Mouse (Mus musculus): ENCODE results near the gene Dhx29. TPM values are rescaled to one million over a fixed set of nuclear protein-coding genes. Genes with fewer than 3 reads are reported as not detected.

Gene Dhx29
- 30.2 and 33.5 TPM in 2 replicates for polyA plus RNA-seq (2014; fragmentation: Nextera tagmentation; extraction: Ambion mirVana)

- peak; percentile 98 for DNase-seq (ENCODE audit: low spot score)
- Histone ChIP-seq H3K9me3 (ENCODE audit: control insufficient read depth, low read length) (no peaks in the 10 kb centered on the region), H3K27ac (peak within 1 kb of the TSS; percentile 87), H3K36me3 (replicated peaks; ENCODE audit: control insufficient read depth, insufficient read depth) (peaks cover 23% of the 10 kb centered on the region), H3K27me3 (ENCODE audit: control insufficient read depth, insufficient read depth, low read length) (no peaks in the 10 kb centered on the region), H3K4me3 (replicated peaks; ENCODE audit: low read length) (peak within 1 kb of the TSS; percentile 86), H3K4me1 (replicated peaks; ENCODE audit: control insufficient read depth, insufficient read depth, low read length) (peaks cover 21% of the 10 kb centered on the region), H3K9ac (peak within 1 kb of the TSS; percentile 77), H3K4me2 (replicated peaks) (peak within 1 kb of the TSS; percentile 65)
- peak; percentile 99 for ATAC-seq (ENCODE audit: low FRiP score)
- WGBS, result under 1% methylated on average over 57 of the region's 57 CpGs
These were observed at the start of gene Dhx29, which contains the start of gene Mtrex for GRCm38 (mm10) chr13:112927287-112928001. TSS of gene Dhx29 (plus strand) at chr13:112927454. TSS of gene Mtrex (minus strand) at chr13:112927398.

- WGBS, result 93% methylated on average over 12 of the region's 12 CpGs
- Histone ChIP-seq H3K4me2 (replicated peaks) (no peak overlapping the region), H3K9me3 (ENCODE audit: control insufficient read depth, low read length) (no peaks in the 10 kb centered on the region)
These were observed 40.0 kb upstream of the Dhx29 start for GRCm38 (mm10) chr13:112887234-112887633.

GRCm38 (mm10) chr13:112902176-112902575 is 25.1 kb upstream of the Dhx29 start:
- Histone ChIP-seq H3K36me3 (replicated peaks; ENCODE audit: control insufficient read depth, insufficient read depth) (peaks cover 89% of the 10 kb centered on the region), H3K27me3 (ENCODE audit: control insufficient read depth, insufficient read depth, low read length) (no peaks in the 10 kb centered on the region), H3K4me3 (replicated peaks; ENCODE audit: low read length) (no peak overlapping the region), H3K27ac (no peak overlapping the region), H3K9ac (no peak overlapping the region), H3K9me3 (ENCODE audit: control insufficient read depth, low read length) (no peaks in the 10 kb centered on the region), H3K4me1 (replicated peaks; ENCODE audit: control insufficient read depth, insufficient read depth, low read length) (no peaks in the 10 kb centered on the region), H3K4me2 (replicated peaks) (no peak overlapping the region)
- DNase-seq (ENCODE audit: low spot score) (no peak), ATAC-seq (ENCODE audit: low FRiP score) (no peak)
- WGBS, result 92% methylated on average over 3 of the region's 3 CpGs

More at GRCm38 (mm10) chr13:112887234-112887633, 40.0 kb upstream of the Dhx29 start:
- Histone ChIP-seq H3K36me3 (replicated peaks; ENCODE audit: control insufficient read depth, insufficient read depth) (peaks cover 87% of the 10 kb centered on the region), H3K4me1 (replicated peaks; ENCODE audit: control insufficient read depth, insufficient read depth, low read length) (no peaks in the 10 kb centered on the region), H3K9ac (no peak overlapping the region), H3K4me3 (replicated peaks; ENCODE audit: low read length) (no peak overlapping the region), H3K27ac (no peak overlapping the region), H3K27me3 (ENCODE audit: control insufficient read depth, insufficient read depth, low read length) (no peaks in the 10 kb centered on the region)
- DNase-seq (ENCODE audit: low spot score) (no peak), ATAC-seq (ENCODE audit: low FRiP score) (no peak)

GRCm38 (mm10) chr13:112909663-112910062 is 17.6 kb upstream of the Dhx29 start:
- DNase-seq (ENCODE audit: low spot score) (peak; percentile 77), ATAC-seq (ENCODE audit: low FRiP score) (no peak)
- Histone ChIP-seq H3K4me1 (replicated peaks; ENCODE audit: control insufficient read depth, insufficient read depth, low read length) (no peaks in the 10 kb centered on the region), H3K4me2 (replicated peaks) (no peak overlapping the region), H3K36me3 (replicated peaks; ENCODE audit: control insufficient read depth, insufficient read depth) (peaks cover 78% of the 10 kb centered on the region), H3K27me3 (ENCODE audit: control insufficient read depth, insufficient read depth, low read length) (no peaks in the 10 kb centered on the region), H3K4me3 (replicated peaks; ENCODE audit: low read length) (no peak overlapping the region), H3K9me3 (ENCODE audit: control insufficient read depth, low read length) (no peaks in the 10 kb centered on the region), H3K9ac (no peak overlapping the region), H3K27ac (no peak overlapping the region)
- 73% methylated on average over 4 of the region's 4 CpGs for WGBS

- Histone ChIP-seq H3K4me2 (replicated peaks) (no peak overlapping the region), H3K36me3 (replicated peaks; ENCODE audit: control insufficient read depth, insufficient read depth) (peaks cover 71% of the 10 kb centered on the region), H3K27me3 (ENCODE audit: control insufficient read depth, insufficient read depth, low read length) (no peaks in the 10 kb centered on the region), H3K4me1 (replicated peaks; ENCODE audit: control insufficient read depth, insufficient read depth, low read length) (no peaks in the 10 kb centered on the region), H3K9ac (no peak overlapping the region), H3K4me3 (replicated peaks; ENCODE audit: low read length) (no peak overlapping the region), H3K9me3 (ENCODE audit: control insufficient read depth, low read length) (no peaks in the 10 kb centered on the region), H3K27ac (no peak overlapping the region)
- ATAC-seq (ENCODE audit: low FRiP score) (no peak), DNase-seq (ENCODE audit: low spot score) (no peak)
- WGBS, result 96% methylated on average over 4 of the region's 4 CpGs
These were observed 16.8 kb upstream of the Dhx29 start for GRCm38 (mm10) chr13:112910434-112910833.

GRCm38 (mm10) chr13:112919141-112919865 is 8.0 kb upstream of the Dhx29 start:
- no peak overlapping the region for H3K9ac ChIP-seq
- no peak for DNase-seq (ENCODE audit: low spot score)
- no peak for ATAC-seq (ENCODE audit: low FRiP score)
- H3K9me3 ChIP-seq (ENCODE audit: control insufficient read depth, low read length), result no peaks in the 10 kb centered on the region
- H3K4me3 ChIP-seq (replicated peaks; ENCODE audit: low read length), result no peak overlapping the region
- no peaks in the 10 kb centered on the region for H3K27me3 ChIP-seq (ENCODE audit: control insufficient read depth, insufficient read depth, low read length)
- H3K27ac ChIP-seq, result no peak overlapping the region
- no peaks in the 10 kb centered on the region for H3K4me1 ChIP-seq (replicated peaks; ENCODE audit: control insufficient read depth, insufficient read depth, low read length)
- 83% methylated on average over 4 of the region's 4 CpGs for WGBS
- peaks cover 51% of the 10 kb centered on the region for H3K36me3 ChIP-seq (replicated peaks; ENCODE audit: control insufficient read depth, insufficient read depth)
- H3K4me2 ChIP-seq (replicated peaks), result no peak overlapping the region

- Histone ChIP-seq H3K27ac (no peak overlapping the region), H3K4me1 (replicated peaks; ENCODE audit: control insufficient read depth, insufficient read depth, low read length) (peaks cover 7% of the 10 kb centered on the region), H3K9ac (no peak overlapping the region), H3K4me3 (replicated peaks; ENCODE audit: low read length) (no peak overlapping the region), H3K4me2 (replicated peaks) (no peak overlapping the region), H3K27me3 (ENCODE audit: control insufficient read depth, insufficient read depth, low read length) (no peaks in the 10 kb centered on the region), H3K36me3 (replicated peaks; ENCODE audit: control insufficient read depth, insufficient read depth) (peaks cover 44% of the 10 kb centered on the region), H3K9me3 (ENCODE audit: control insufficient read depth, low read length) (no peaks in the 10 kb centered on the region)
- DNase-seq (ENCODE audit: low spot score), result no peak
- WGBS, result 94% methylated on average over 3 of the region's 3 CpGs
- ATAC-seq (ENCODE audit: low FRiP score), result no peak
These were observed 6.3 kb upstream of the Dhx29 start for GRCm38 (mm10) chr13:112920906-112921305.

- WGBS, result 81% methylated on average over 6 of the region's 6 CpGs
These were observed 2.0 kb upstream of the Dhx29 start for GRCm38 (mm10) chr13:112925266-112925665.

GRCm38 (mm10) chr13:112925976-112926375 is 1.3 kb upstream of the Dhx29 start:
- peaks cover 21% of the 10 kb centered on the region for H3K4me1 ChIP-seq (replicated peaks; ENCODE audit: control insufficient read depth, insufficient read depth, low read length)
- H3K9ac ChIP-seq, result peak overlapping the region; percentile 77
- no peak for DNase-seq (ENCODE audit: low spot score)
- no peaks in the 10 kb centered on the region for H3K9me3 ChIP-seq (ENCODE audit: control insufficient read depth, low read length)
- no peak for ATAC-seq (ENCODE audit: low FRiP score)
- H3K4me3 ChIP-seq (replicated peaks; ENCODE audit: low read length), result peak overlapping the region; percentile 86
- peak overlapping the region; percentile 65 for H3K4me2 ChIP-seq (replicated peaks)
- WGBS, result 85% methylated on average over 4 of the region's 4 CpGs
- no peaks in the 10 kb centered on the region for H3K27me3 ChIP-seq (ENCODE audit: control insufficient read depth, insufficient read depth, low read length)
- peaks cover 17% of the 10 kb centered on the region for H3K36me3 ChIP-seq (replicated peaks; ENCODE audit: control insufficient read depth, insufficient read depth)
- H3K27ac ChIP-seq, result no peak overlapping the region

More at GRCm38 (mm10) chr13:112925266-112925665, 2.0 kb upstream of the Dhx29 start:
- Histone ChIP-seq H3K36me3 (replicated peaks; ENCODE audit: control insufficient read depth, insufficient read depth) (peaks cover 13% of the 10 kb centered on the region), H3K9me3 (ENCODE audit: control insufficient read depth, low read length) (no peaks in the 10 kb centered on the region), H3K9ac (no peak overlapping the region), H3K4me1 (replicated peaks; ENCODE audit: control insufficient read depth, insufficient read depth, low read length) (peaks cover 21% of the 10 kb centered on the region), H3K27ac (no peak overlapping the region), H3K27me3 (ENCODE audit: control insufficient read depth, insufficient read depth, low read length) (no peaks in the 10 kb centered on the region), H3K4me2 (replicated peaks) (no peak overlapping the region), H3K4me3 (replicated peaks; ENCODE audit: low read length) (no peak overlapping the region)
- no peak for DNase-seq (ENCODE audit: low spot score)
- no peak for ATAC-seq (ENCODE audit: low FRiP score)

All from hindbrain, embryonic 14.5 days (tissue).